Mouse (Mus musculus) retina, postnatal 7 days (tissue): Measurements from ENCODE around the gene Vmn1r234.
"Not testable (repeated sequence)": the region's sequence is repeated elsewhere in the genome, so short reads cannot be mapped to it uniquely, and the experiment has no call there.

Source experiments
- DNase-seq: peaks from one replicate; pipeline ENCODE4 v3.0.0-alpha.2; 2012; ENCODE audit warnings: low read depth, low spot score

The Vmn1r234 gene

GRCm38 (mm10) chr17:21225787-21226186, at the start of gene Vmn1r234:
TSS of gene Vmn1r234 (plus strand) at chr17:21226087.
- no peak for DNase-seq

- DNase-seq = not testable (repeated sequence)
Measured at GRCm38 (mm10) chr17:21211081-21211480, 14.8 kb upstream of the Vmn1r234 start.

- DNase-seq = no peak
Measured at GRCm38 (mm10) chr17:21231654-21232053, 5.8 kb downstream of the Vmn1r234 start.

- no peak for DNase-seq
Measured at GRCm38 (mm10) chr17:21256111-21256510, 30.2 kb downstream of the Vmn1r234 start, which contains the start of gene Vmn1r235. TSS of gene Vmn1r235 (plus strand) at chr17:21256411.

GRCm38 (mm10) chr17:21272103-21272502, 46.2 kb downstream of the Vmn1r234 start:
- peak; percentile 41 for DNase-seq

GRCm38 (mm10) chr17:21282642-21283041, 56.8 kb downstream of the Vmn1r234 start, which contains the start of gene Vmn1r236:
TSS of gene Vmn1r236 (plus strand) at chr17:21282942.
- DNase-seq = no peak

GRCm38 (mm10) chr17:21284395-21284794, 58.5 kb downstream of the Vmn1r234 start:
- DNase-seq = no peak
